Mouse (Mus musculus) megakaryocyte, adult 5-6 weeks (primary cell): Measurements from ENCODE around the gene Fam129a. TPM values are rescaled to one million over a fixed set of nuclear protein-coding genes. Genes with fewer than 3 reads are reported as not detected.
A peak's percentile ranks its signal among the peaks of the same experiment; 100 is the strongest.

Experiments
- ATAC-seq: 2 replicates; pipeline ENCODE4 v1.8.0; 2016; ENCODE audit warnings: mild to moderate bottlenecking, inconsistent platforms; ENCODE audit not compliant: poor library complexity, severe bottlenecking
- total RNA-seq, 2 experiments: library from RNA; stranded (forward) in 1 of 2; stranded (reverse) in 1 of 2; fragments of 153-499, 151-499 nt in 1 of 2; fragments of 221-1000, 200-1000 nt in 1 of 2; gene quantifications; 2 replicates each; pipeline versions ENCODE4 v1.2.3 to v1.2.4; 2015 to 2017

Gene Fam129a
- total RNA-seq, 2 experiments from 2014 or later = 69.2 to 157 TPM

DNA sequence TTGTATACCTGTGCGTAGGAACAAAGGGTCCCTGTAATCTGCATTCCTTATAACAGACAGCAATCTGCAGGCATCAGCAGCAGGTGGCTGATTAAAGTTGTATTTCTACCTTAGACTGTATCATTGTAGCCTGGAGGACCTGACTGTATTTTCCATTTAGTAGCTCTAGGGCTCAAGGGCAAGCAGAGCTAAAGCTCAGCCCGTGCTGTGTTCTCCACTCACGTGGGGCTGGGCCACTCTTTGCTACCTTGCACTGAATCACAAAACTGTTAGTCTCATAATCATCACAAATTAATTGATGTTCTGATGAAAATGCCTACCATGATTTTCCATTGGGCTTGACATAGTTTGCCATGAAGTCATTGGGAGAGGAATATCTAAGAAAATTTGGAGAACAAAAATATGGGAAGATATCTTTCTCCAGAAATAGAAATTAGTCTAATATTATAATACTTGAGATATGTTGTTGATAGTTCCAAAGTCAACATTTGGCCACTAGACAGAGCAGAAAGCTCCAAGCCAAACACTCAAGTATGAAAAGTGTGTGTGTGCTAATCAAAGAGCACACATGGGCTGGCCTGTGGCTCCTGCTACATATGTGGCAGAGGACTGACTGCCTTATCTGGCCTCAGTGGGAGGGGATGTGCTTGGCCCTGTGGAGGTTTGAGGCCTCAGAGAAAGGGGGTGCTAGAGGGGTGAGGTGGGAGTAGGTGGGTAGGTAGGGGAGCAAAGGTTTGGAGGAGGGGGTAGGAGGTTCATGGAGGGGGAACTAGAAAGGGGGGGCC, 53.6 kb downstream of the Fam129a start:
- ATAC-seq = no peak

GRCm38 (mm10) chr1:151625260-151625659, 54.3 kb downstream of the Fam129a start:
- ATAC-seq = peak; percentile 80

- peak; percentile 75 for ATAC-seq
Observed at GRCm38 (mm10) chr1:151625690-151626089, 54.7 kb downstream of the Fam129a start.

DNA sequence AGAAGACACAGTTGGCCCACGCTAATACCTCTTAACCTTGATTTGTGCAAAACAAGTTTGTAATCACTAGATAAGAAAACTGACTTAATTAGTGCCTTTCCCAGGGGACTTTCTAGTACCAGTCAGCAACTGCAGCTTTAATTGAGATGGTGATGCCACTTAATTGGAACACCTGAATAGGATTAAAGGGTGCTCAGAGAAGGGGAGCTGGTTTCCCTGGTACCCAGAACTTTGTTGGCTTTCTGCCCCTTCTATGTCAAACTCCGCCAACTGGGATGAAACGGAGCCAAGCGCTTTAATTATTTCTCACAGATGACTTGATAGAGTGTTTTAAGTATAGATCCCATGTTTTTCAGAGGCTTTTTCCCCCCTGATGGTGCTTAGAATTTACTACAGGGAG, 55.6 kb downstream of the Fam129a start:
- no peak for ATAC-seq

DNA sequence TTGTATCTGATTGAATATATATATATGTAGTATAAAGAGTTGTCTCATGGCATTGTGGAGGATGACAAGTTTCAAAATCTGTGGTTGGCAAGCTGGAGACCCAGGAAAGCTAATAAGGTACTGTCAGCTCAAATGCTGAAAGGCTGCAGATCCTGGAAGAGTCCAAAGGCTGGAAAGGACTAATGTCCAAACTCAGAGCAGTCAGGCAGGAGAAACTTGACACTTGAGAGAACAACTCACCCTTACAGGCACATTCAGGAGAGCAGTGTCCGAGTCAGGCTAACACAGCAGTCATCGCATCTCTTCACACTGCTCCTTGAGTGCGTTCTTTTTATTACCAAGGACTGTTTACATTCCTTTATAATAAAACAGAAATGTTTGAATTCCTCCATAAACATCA, 56.2 kb downstream of the Fam129a start:
- no peak for ATAC-seq

GRCm38 (mm10) chr1:151629591-151630250, 58.7 kb downstream of the Fam129a start:
- ATAC-seq = no peak

- no peak for ATAC-seq
Observed at GRCm38 (mm10) chr1:151630251-151630628, 59.3 kb downstream of the Fam129a start.

DNA sequence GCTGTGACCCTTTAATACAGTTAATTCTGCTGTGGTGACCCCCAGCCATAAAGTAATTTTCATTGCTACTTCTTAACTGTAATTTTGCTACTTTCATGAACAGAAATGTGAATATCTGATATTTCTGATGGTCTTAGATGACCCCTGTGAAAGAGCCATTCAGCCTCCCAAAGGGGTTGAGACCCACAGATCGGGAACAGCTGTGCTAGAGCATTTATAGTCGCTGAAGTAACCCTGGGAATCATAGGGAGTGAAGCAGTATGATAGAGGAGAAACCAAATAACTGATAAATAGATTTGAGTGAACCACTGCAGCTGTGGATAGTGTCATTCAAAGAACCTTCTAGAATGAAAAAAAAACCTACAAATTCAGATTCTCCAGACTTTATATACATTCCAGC, 60.1 kb downstream of the Fam129a start:
- no peak for ATAC-seq

GRCm38 (mm10) chr1:151631703-151632294, 60.8 kb downstream of the Fam129a start:
- no peak for ATAC-seq

- ATAC-seq = no peak
Observed at GRCm38 (mm10) chr1:151632567-151633356, 61.8 kb downstream of the Fam129a start.

DNA sequence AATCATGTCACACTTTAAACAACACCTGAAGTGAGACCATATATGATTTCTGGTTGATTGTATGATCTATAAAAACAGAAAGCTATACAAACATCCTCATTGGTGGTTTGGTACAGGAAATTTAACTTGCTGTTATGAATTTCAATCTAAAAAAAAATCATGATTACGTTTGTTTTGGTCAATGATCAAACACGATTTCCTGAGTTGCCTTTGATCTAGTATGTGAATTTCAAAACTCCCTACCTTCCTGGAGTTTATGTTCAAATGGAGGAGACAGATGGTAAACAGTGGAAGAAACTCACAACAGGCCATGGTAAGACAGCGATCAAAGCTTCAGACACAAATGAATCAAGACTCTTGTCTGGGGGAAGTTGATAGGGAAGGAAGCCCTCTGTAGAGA, 65.7 kb downstream of the Fam129a start:
- ATAC-seq = no peak

GRCm38 (mm10) chr1:151637351-151637922, 66.5 kb downstream of the Fam129a start:
- peak; percentile 40 for ATAC-seq

- no peak for ATAC-seq
Observed at GRCm38 (mm10) chr1:151638357-151638756, 67.4 kb downstream of the Fam129a start.

- no peak for ATAC-seq
Observed at GRCm38 (mm10) chr1:151638770-151639169, 67.8 kb downstream of the Fam129a start.

DNA sequence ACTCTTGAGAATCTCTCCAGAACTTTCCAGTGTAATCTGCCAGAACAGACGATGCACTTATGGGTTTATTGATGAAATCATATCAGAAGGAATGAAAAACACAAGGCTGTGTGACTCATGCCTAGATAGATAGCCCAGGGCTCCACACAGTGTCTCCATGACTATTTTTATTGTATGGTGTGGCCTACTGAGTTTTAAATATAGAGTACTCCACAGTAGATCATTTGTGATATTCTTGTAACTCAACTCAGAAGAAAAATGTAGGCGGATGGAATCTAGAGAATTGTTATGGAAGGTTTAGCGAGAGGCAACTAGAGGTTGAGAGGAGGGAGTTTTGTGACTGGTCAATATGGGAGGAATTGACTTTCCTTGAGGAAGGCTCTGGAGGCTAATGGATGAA, 75.4 kb downstream of the Fam129a start:
- no peak for ATAC-seq

- ATAC-seq = no peak
Observed at GRCm38 (mm10) chr1:151648099-151648498, 77.1 kb downstream of the Fam129a start.

- 0 out of 2 replicates have a peak, but pooled peaks have one; percentile 23 for ATAC-seq
Observed at GRCm38 (mm10) chr1:151657042-151657605, 86.1 kb downstream of the Fam129a start.

GRCm38 (mm10) chr1:151658291-151658830, 87.4 kb downstream of the Fam129a start:
- ATAC-seq = no peak

DNA sequence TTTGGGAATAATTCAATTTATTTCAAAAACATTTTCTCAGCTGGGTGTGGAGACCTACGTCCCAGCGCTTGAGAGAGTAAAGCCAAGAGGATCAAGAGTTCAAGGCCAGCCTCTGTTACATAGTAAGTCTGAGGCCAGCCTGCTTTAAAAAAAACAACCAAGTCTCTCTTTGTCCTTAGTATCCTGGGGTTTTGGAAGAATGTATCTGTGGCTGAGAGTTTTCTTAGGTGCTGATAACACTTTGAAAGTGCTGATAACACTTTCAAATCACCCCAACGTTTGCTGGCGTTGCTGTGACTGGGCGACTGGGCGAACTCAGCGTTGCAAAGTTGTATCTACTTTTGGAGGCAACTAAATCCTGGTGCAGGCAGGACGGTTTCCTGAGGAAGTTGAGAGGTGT, 88.7 kb downstream of the Fam129a start:
- no peak for ATAC-seq

DNA sequence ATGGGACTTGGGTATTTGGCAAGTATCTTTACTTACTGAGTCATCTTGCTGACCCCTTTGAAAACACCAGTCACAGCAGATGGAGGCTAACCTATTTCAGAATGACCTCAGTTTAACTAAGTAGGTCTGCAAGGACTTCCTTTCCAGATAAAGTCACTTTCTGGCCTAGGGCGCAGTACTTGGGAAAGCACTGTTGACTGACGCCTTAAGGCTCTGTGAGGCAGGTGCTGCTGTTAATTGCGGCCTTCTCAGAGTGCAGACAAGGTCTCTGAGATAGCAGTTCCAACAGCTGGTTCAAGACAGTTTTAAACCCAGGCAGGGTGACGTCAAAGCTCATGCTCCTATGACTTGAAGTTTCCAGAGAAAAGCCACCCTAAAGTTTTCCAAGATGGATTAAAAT, 89.3 kb downstream of the Fam129a start:
- ATAC-seq = no peak
